Mouse (Mus musculus) lung, postnatal 14 days (tissue): ENCODE results near the gene Crnkl1.

Experiments used
- DNase-seq: peaks from one replicate; pipeline ENCODE4 v3.0.0; 2021

The Crnkl1 gene

GRCm38 (mm10) chr2:145872099-145872498, 62.7 kb downstream of the Crnkl1 start:
- DNase-seq, result no peak

DNA sequence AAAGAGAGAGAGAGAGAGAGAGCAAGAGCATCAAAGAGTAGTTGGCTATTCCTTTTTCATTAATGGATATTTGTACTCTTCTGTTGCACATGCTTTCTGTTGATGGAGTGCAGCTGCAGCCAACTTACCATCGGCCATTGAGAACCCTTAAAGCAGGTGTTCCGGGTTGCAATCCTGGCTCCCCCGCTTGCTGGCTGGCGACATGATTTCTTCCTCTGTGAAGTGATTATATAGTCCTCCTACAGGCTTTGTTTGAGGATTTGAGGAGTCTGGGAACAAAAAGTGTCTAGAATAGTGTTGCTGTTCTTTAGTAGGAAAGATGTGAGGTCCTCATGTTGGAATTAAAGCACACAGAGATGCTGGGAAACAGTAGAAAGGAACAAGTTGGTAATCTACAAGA, 63.5 kb downstream of the Crnkl1 start:
- DNase-seq, result no peak
